Mouse (Mus musculus) CD4-positive, CD25-positive, alpha-beta regulatory T cell, adult 4 months (primary cell): ENCODE measurements around the gene Spata19. TPM values are rescaled to one million over a fixed set of nuclear protein-coding genes. Genes with fewer than 3 reads are reported as not detected.

Source experiments
- ATAC-seq: one replicate; pipeline ENCODE4 v1.8.0; 2017
- polyA plus RNA-seq, 2 experiments: library from polyadenylated mRNA; unstranded; fragments of 100-300 nt; shearing (Covaris generic); gene quantifications; one replicate each; pipeline ENCODE4 v1.2.1; 2017

Spata19 gene
- not detected for polyA plus RNA-seq

GRCm38 (mm10) chr9:27396500-27396899 is at the start of gene Spata19:
TSS of gene Spata19 (plus strand) at chr9:27396800.
- no peak for ATAC-seq

- ATAC-seq: no peak
Observed at GRCm38 (mm10) chr9:27353082-27353481, 43.5 kb upstream of the Spata19 start.

DNA sequence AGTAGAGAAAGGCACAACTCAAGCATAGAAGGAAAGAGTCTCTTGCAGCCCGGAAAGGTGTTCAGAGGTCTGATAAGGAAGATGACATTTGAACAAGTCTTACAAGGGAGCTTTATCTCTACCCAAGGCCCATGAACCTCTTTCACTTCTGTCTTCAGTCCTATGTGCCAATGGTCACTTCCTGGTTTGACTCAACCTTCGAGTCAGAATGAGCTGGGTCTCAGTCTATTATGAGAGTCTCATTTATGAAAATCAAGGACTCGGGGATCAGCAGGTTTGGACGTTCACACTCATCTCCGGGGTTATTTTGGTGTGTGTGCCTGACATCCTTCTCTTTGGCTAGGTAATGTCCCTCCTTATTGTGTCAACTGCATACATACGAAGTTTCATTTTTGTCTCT is 38.7 kb upstream of the Spata19 start:
- no peak for ATAC-seq

- ATAC-seq: no peak
Observed at GRCm38 (mm10) chr9:27367231-27367630, 29.4 kb upstream of the Spata19 start.

DNA sequence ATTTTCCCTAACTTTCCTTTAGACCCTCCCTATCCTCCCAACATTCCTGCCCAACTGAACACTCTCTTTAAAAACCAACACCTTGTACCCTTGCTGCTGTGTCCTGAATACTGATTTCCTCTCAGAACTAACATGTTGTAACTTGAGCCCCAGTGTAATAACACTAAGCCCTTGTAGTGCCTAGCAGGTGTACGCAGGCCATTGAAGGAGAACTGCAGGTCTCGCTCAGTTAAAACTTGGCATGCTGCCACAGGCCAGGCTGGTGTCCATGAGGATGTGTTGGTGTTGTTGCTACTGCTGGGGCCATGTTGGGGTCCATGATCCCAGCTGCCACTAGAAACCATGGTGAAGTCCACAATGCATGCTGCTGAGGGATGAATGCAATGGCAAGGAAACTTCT is 27.5 kb upstream of the Spata19 start:
- ATAC-seq: no peak

GRCm38 (mm10) chr9:27375746-27376145 is 20.9 kb upstream of the Spata19 start:
- ATAC-seq: no peak

DNA sequence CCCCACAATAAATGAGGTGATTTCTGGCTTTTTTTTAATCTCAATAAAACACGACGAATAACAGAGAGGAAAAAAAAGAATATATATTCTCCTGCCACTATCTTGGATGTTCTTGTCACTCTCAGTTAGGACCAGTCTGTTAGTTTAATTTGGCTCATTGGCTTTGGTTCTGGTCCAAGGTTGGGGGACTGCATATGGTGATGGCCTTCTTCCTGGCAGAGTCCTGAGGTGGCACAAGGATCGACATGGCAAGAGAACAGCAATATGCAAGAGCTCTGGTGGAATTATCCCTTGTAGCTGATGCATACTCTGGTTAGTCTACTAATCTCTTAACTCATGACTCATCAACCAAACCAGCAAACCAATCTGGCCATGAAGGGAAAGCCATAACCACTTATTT is 9.6 kb upstream of the Spata19 start:
- ATAC-seq: no peak

DNA sequence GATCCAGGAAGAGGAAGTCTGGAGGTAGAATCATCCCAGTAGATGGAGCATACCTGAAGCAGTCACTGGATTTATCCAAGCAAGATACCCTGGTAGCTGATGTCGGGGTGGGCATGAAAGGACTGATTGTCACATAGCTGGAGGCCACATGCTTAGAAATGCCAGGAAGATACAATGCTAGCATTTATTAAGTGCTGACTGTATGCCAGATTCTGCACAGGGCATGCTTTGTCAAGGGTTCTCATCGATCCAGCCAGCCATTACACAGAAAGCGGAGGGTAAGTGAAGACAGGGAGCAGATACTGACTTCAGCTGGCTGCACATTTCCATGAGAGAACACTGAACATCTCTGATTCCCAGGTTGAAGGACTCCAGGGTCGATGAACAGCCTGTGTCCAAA is 4.6 kb downstream of the Spata19 start:
- ATAC-seq: no peak

GRCm38 (mm10) chr9:27409733-27410132 is 13.1 kb downstream of the Spata19 start:
- no peak for ATAC-seq

DNA sequence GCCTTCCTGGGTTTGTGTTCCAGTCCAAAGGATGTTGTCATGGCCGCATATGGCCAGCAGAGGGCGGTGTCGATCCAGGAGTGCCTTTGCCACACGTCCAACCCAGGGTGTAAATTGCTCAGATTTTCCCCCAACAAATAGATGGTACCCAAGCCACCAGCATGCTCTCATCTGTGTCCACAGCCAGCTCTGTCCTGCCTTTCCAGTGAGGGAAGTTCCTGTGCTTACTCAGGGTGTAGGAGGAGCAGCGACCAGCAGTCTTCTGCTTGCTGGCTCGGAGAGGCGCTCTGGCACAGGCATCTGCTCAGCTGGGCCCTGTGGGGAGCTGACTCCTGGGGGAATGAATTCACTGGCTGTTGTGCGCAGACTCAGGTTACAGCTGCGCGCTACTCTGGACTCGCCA is 17.5 kb downstream of the Spata19 start:
- ATAC-seq: no peak

DNA sequence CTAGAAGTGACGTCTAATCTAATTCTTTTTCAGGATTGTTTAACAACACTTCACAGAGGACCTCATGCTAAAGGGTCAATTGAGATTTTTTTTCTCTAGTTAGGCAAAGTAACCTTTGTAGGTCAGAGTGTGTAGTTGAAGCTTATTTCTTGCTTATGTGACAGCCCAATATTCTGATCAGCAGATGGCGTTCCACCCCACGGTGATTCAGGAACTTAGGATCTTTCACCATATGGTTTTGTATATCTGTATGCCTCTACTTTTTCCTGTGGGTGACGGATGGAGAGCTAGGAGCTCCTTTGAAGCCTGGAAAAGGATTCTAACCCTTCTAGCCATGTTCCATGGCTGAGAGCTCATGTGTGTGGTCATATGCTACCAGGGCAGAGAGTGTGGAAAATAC is 27.9 kb downstream of the Spata19 start:
- no peak for ATAC-seq

DNA sequence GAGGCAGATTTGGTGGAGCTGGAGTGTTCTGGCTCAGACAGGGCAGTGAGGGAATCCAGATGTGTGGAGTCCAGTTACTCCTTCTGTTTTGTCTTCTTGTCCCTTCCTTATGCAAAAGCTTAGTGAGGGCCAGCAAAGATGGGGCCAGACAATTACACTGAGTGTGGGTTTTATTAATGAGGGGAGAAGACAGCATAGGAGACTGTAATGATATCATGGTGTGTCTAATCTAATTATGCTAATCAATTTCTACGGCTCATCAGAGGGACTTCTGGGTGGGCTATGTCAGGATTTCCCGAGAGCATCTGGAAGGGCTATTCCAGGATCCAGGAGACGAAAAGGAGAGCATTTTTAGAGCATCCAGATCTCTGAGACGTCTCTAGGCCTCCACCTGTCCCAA is 32.0 kb downstream of the Spata19 start:
- no peak for ATAC-seq

GRCm38 (mm10) chr9:27433301-27433700 is 36.7 kb downstream of the Spata19 start:
- no peak for ATAC-seq

DNA sequence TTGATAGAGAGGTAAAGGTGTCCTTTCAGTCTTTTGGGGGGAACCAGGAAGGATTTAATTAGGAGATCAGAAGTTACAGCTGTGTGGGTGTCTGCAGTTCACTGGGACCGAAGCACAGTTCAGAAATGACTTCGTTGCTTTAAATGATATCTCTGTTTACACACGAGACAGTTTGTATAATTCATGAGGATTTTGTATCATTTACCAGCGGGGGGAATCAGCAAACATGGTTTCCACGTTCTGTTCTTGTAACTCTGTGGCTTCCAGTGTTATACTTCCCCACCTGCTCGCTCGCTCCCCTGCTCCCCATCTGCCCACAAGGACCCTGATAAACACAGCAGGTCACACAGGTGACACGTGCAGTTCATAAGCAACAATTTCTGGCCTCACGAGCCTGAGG is 39.3 kb downstream of the Spata19 start:
- ATAC-seq: no peak

DNA sequence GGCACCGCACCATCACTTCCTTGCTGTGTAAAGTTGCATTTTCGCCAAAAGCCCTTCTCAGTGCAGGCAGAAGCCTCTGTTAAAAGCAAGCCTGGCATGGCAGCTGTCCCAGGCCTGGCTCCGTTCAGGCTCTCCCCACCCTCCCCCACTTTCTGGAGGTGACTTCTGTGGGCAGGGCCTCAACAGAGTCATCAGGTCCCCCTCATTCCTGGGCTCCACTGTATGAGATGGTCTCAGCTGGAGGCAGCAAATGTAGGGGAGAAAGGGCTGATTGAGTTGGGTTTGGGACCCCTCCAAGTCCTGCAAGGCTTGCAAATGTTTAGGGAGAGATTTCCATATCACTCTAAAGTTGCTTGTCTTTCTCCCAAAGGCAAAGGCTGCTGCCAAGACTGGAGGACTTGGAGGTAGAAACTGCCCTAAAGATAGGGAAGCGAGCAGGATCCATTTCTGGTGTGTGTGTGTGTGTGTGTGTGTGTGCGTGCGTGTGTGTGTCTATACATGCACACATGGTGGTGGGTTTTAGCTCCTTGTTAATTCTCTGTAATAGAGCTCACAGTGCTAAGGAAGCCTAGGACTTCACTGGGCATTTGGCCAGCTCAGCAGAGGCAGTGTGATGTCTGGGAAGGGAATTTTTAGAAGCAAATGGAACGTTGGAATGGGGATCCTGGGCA is 40.9 kb downstream of the Spata19 start:
- ATAC-seq: no peak

- no peak for ATAC-seq
Observed at GRCm38 (mm10) chr9:27449780-27450422, 53.3 kb downstream of the Spata19 start.

Other genes starting within 250 kb of the Spata19 start
- gene Jam3, start 241.4 kb upstream of the Spata19 start, polyA plus RNA-seq: under 1 TPM; 0.32 to 0.39 TPM
- 1 to 10 TPM; 1.3 to 2.3 TPM for gene Igsf9b, start 97.6 kb upstream of the Spata19 start, polyA plus RNA-seq